In the genomic region with DNA sequence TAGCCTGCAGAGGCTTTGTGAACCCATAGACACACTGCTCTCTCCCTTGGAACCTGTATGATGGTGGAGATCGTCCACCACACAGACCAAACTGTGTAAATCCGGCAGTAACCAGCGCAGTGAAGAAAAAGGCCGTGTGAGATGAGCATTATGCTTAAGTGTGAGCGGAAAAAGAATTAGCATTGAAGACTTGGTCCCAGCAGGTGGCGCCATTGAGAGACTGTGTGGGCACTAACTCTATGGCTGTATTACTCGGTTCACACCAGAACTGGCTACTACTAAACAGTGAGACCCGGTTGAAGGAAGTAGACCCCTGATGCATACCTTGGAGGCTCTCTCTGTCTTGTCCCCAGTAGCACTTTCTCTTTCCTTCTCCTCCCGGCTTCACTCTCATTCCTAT, we compare ENCODE assay signal across 8 mouse cellular contexts.
DNase-seq lines count a peak whose midpoint lies in the region; ATAC-seq and TF ChIP-seq lines count a peak whose summit lies in the region.

No protein-coding gene starts in this region.

- TF ChIP-seq CTCF in kidney, adult 2 months (conservative IDR thresholded peaks at IDR 0.05; ENCODE audit: insufficient read depth, insufficient read length, low read depth, low read length), result peak; percentile 45

- H3K27ac ChIP-seq in kidney, adult 2 months (ENCODE audit: insufficient read depth, low read depth, low read length), result no peak overlapping the region
- H3K27ac ChIP-seq in ES-E14 (ENCODE audit: insufficient read depth, low read depth, low read length, poor library complexity, severe bottlenecking), result no peak overlapping the region
- no peak overlapping the region for H3K27ac ChIP-seq in embryonic facial prominence, embryonic 11.5 days (replicated peaks; ENCODE audit: low read depth, low read length)
- H3K27ac ChIP-seq in kidney, embryonic 16.5 days (ENCODE audit: low read length), result no peak overlapping the region

- in situ Hi-C loops in ES-E14 (cut with MboI; ENCODE audit: low sequenced_read_pairs in 2 of 2, unreplicated experiment in 2 of 2), result loop anchor here (5.0 to 25.0 kb wide), 4 partner anchors 155 to 307 kb away; no protein-coding TSS in a partner anchor

- H3K4me2 ChIP-seq in embryonic facial prominence, embryonic 11.5 days (ENCODE audit: low read depth, low read length), result no peak overlapping the region
- no peak overlapping the region for H3K4me2 ChIP-seq in kidney, embryonic 16.5 days (replicated peaks; ENCODE audit: low read depth, low read length)

- 66% methylated on average over 9 of the region's 9 CpGs for WGBS in kidney, adult 2 months
- WGBS in embryonic facial prominence, embryonic 11.5 days, result 65% methylated on average over 9 of the region's 9 CpGs
- WGBS in kidney, embryonic 16.5 days, result 58% methylated on average over 9 of the region's 9 CpGs

- DNase-seq in kidney, adult 2 months, result no peak
- DNase-seq in kidney, postnatal 14 days, result no peak
- peak; percentile 45 for DNase-seq in 416B (ENCODE audit: low read depth)
- DNase-seq in ES-E14 (ENCODE audit: low read depth, low spot score), result peak; percentile 48
- DNase-seq in embryonic facial prominence, embryonic 11.5 days (ENCODE audit: low spot score), result peak; percentile 48
- DNase-seq in layer of hippocampus, postnatal 36 days, result no peak
- DNase-seq in right cerebral cortex, postnatal 25 days, result no peak

- H3K27me3 ChIP-seq in kidney, adult 2 months (replicated peaks; ENCODE audit: control insufficient read depth, insufficient read depth, low read length), result no peaks in the 10 kb centered on the region
- no peaks in the 10 kb centered on the region for H3K27me3 ChIP-seq in embryonic facial prominence, embryonic 11.5 days (ENCODE audit: control insufficient read depth, insufficient read depth, low read length)
- no peaks in the 10 kb centered on the region for H3K27me3 ChIP-seq in kidney, embryonic 16.5 days (ENCODE audit: insufficient read depth, low read length)

- ATAC-seq in embryonic facial prominence, embryonic 11.5 days (replicated peaks; ENCODE audit: insufficient number of reproducible peaks, low FRiP score, low TSS enrichment, low read depth), result no peak
- ATAC-seq in kidney, embryonic 16.5 days (ENCODE audit: low FRiP score, low TSS enrichment), result no peak

- H3K4me1 ChIP-seq in kidney, adult 2 months (ENCODE audit: control insufficient read depth, insufficient read depth, low read length), result no peaks in the 10 kb centered on the region
- no peaks in the 10 kb centered on the region for H3K4me1 ChIP-seq in ES-E14 (ENCODE audit: control insufficient read depth in 2 of 2, insufficient read depth in 2 of 2, low read length in 2 of 2, poor library complexity in 1 of 2)
- H3K4me1 ChIP-seq in embryonic facial prominence, embryonic 11.5 days (ENCODE audit: control insufficient read depth, insufficient read depth, low read length), result no peaks in the 10 kb centered on the region
- H3K4me1 ChIP-seq in kidney, embryonic 16.5 days (ENCODE audit: insufficient read depth, low read length), result no peaks in the 10 kb centered on the region

- no peak overlapping the region for H3K9ac ChIP-seq in ES-E14 (ENCODE audit: insufficient read depth, low read depth, low read length, poor library complexity, severe bottlenecking)
- no peak overlapping the region for H3K9ac ChIP-seq in embryonic facial prominence, embryonic 11.5 days (replicated peaks; ENCODE audit: low read length)
- no peak overlapping the region for H3K9ac ChIP-seq in kidney, embryonic 16.5 days (replicated peaks; ENCODE audit: low read length)

- H3K36me3 ChIP-seq in kidney, adult 2 months (ENCODE audit: control insufficient read depth, insufficient read depth, low read length), result no peaks in the 10 kb centered on the region
- H3K36me3 ChIP-seq in ES-E14 (ENCODE audit: control insufficient read depth, insufficient read depth, low read length, poor library complexity, severe bottlenecking), result no peaks in the 10 kb centered on the region
- H3K36me3 ChIP-seq in embryonic facial prominence, embryonic 11.5 days (replicated peaks; ENCODE audit: control insufficient read depth, insufficient read depth, low read depth, low read length), result no peaks in the 10 kb centered on the region
- H3K36me3 ChIP-seq in kidney, embryonic 16.5 days (ENCODE audit: insufficient read depth, low read length), result no peaks in the 10 kb centered on the region

- no peaks in the 10 kb centered on the region for H3K9me3 ChIP-seq in ES-E14 (ENCODE audit: control insufficient read depth, insufficient read depth, low read depth, low read length)
- H3K9me3 ChIP-seq in embryonic facial prominence, embryonic 11.5 days (replicated peaks; ENCODE audit: control insufficient read depth, low read length), result no peaks in the 10 kb centered on the region
- no peaks in the 10 kb centered on the region for H3K9me3 ChIP-seq in kidney, embryonic 16.5 days (ENCODE audit: low read length)

- TF ChIP-seq POLR2A in kidney, adult 2 months (IDR thresholded peaks at IDR 0.05; ENCODE audit: low read depth, low read length), result no peak

- H3K4me3 ChIP-seq in kidney, adult 2 months (ENCODE audit: insufficient read depth, low read depth, low read length), result no peak overlapping the region
- no peak overlapping the region for H3K4me3 ChIP-seq in ES-E14 (ENCODE audit: insufficient read depth in 1 of 2, low read depth in 1 of 2, low read length in 2 of 2, poor library complexity in 1 of 2, severe bottlenecking in 1 of 2)
- no peak overlapping the region for H3K4me3 ChIP-seq in embryonic facial prominence, embryonic 11.5 days (ENCODE audit: low read depth, low read length)
- no peak overlapping the region for H3K4me3 ChIP-seq in kidney, embryonic 16.5 days (ENCODE audit: low read length)

TF ChIP-seq in ES-E14, 5 proteins besides CTCF, POLR2A, EP300 and RAD21:
- peak; percentile 5; the same call in 1 of the 2 replicates for TF ChIP-seq ZC3H11A (IDR thresholded peaks at IDR 0.05; ENCODE audit: borderline replicate concordance, low read depth, low read length)
- no peak for TF ChIP-seq ZNF384 (IDR thresholded peaks at IDR 0.05; ENCODE audit: low read depth, low read length)
- TF ChIP-seq HCFC1 (IDR thresholded peaks at IDR 0.05; ENCODE audit: borderline replicate concordance, insufficient read depth, low read length), result no peak
- TF ChIP-seq MAFK (IDR thresholded peaks at IDR 0.05; ENCODE audit: insufficient read depth, low read depth, low read length), result no peak
- no peak for TF ChIP-seq CHD2 (IDR thresholded peaks at IDR 0.05; ENCODE audit: low read depth, low read length)

Comparison
In these comparisons a context has a peak if more than half of its experiments do, and no peak if none do; other contexts are left out.
1. DNase-seq: peak in 416B (single experiment), ES-E14 (single experiment) and embryonic facial prominence, embryonic 11.5 days (single experiment); none in kidney, adult 2 months (single experiment), kidney, postnatal 14 days (single experiment), layer of hippocampus, postnatal 36 days (0 of 2) and right cerebral cortex, postnatal 25 days (single experiment).